Mouse (Mus musculus): Measurements from ENCODE around the gene Islr. TPM values are rescaled to one million over a fixed set of nuclear protein-coding genes. Genes with fewer than 3 reads are reported as not detected.
A peak's percentile ranks its signal among the peaks of the same experiment; 100 is the strongest.
"Not testable (repeated sequence)": the region's sequence is repeated elsewhere in the genome, so short reads cannot be mapped to it uniquely, and the experiment has no call there.

Gene Islr
- polyA plus RNA-seq (2014; fragmentation: Nextera tagmentation; extraction: Ambion mirVana): 47.4 and 48.6 TPM in 2 replicates

- Histone ChIP-seq H3K9me3 (ENCODE audit: control insufficient read depth, low read length) (no peaks in the 10 kb centered on the region), H3K4me1 (ENCODE audit: control insufficient read depth, insufficient read depth, low read length) (peaks cover 18% of the 10 kb centered on the region), H3K4me2 (replicated peaks; ENCODE audit: low read depth, low read length) (peak within 1 kb of the TSS; percentile 45), H3K27ac (ENCODE audit: low read depth, low read length) (no peak within 1 kb of the TSS), H3K36me3 (ENCODE audit: control insufficient read depth, insufficient read depth, low read length) (no peaks in the 10 kb centered on the region), H3K27me3 (ENCODE audit: control insufficient read depth, insufficient read depth, low read length) (peaks cover 54% of the 10 kb centered on the region), H3K4me3 (ENCODE audit: low read length) (peak within 1 kb of the TSS; percentile 34), H3K9ac (ENCODE audit: low read depth, low read length) (peak within 1 kb of the TSS; percentile 32; the same call in 1 of the 2 replicates)
- WGBS: 2% methylated on average over 42 of the region's 42 CpGs
- ATAC-seq (ENCODE audit: low FRiP score, low TSS enrichment): peak; percentile 75
Measured at GRCm38 (mm10) chr9:58203516-58204447, at the start of gene Islr, which contains the start of gene Islr2. Islr (minus strand) TSS chr9:58204306. Islr2 (minus strand) TSS chr9:58204319.

- not testable (repeated sequence) for ATAC-seq (ENCODE audit: low FRiP score, low TSS enrichment); H3K27me3 ChIP-seq (ENCODE audit: control insufficient read depth, insufficient read depth, low read length); H3K27ac ChIP-seq (ENCODE audit: low read depth, low read length); H3K9me3 ChIP-seq (ENCODE audit: control insufficient read depth, low read length); H3K4me1 ChIP-seq (ENCODE audit: control insufficient read depth, insufficient read depth, low read length)
- peak overlapping the region; percentile 79 for H3K4me2 ChIP-seq (replicated peaks; ENCODE audit: low read depth, low read length)
- peaks cover 18% of the 10 kb centered on the region; the same call in 1 of the 2 replicates for H3K36me3 ChIP-seq (ENCODE audit: control insufficient read depth, insufficient read depth, low read length)
- peak overlapping the region; percentile 83 for H3K9ac ChIP-seq (ENCODE audit: low read depth, low read length)
- H3K4me3 ChIP-seq (ENCODE audit: low read length): peak overlapping the region; percentile 84
- WGBS: 71% methylated on average over 5 of the region's 5 CpGs
Measured at GRCm38 (mm10) chr9:58253805-58254122, 49.7 kb upstream of the Islr start.

- Histone ChIP-seq H3K9me3 (ENCODE audit: control insufficient read depth, low read length) (no peaks in the 10 kb centered on the region), H3K4me3 (ENCODE audit: low read length) (peak within 1 kb of the TSS; percentile 84), H3K36me3 (ENCODE audit: control insufficient read depth, insufficient read depth, low read length) (peaks cover 15% of the 10 kb centered on the region; the same call in 1 of the 2 replicates), H3K4me2 (replicated peaks; ENCODE audit: low read depth, low read length) (peak within 1 kb of the TSS; percentile 79), H3K27ac (ENCODE audit: low read depth, low read length) (peak within 1 kb of the TSS; percentile 67), H3K27me3 (ENCODE audit: control insufficient read depth, insufficient read depth, low read length) (no peaks in the 10 kb centered on the region), H3K9ac (ENCODE audit: low read depth, low read length) (peak within 1 kb of the TSS; percentile 83), H3K4me1 (ENCODE audit: control insufficient read depth, insufficient read depth, low read length) (peaks cover 12% of the 10 kb centered on the region; the same call in 1 of the 2 replicates)
- peak; percentile 95 for ATAC-seq (ENCODE audit: low FRiP score, low TSS enrichment)
- 2% methylated on average over 31 of the region's 31 CpGs for WGBS
Measured at GRCm38 (mm10) chr9:58253033-58253804, 49.1 kb upstream of the Islr start, which contains the start of gene Stoml1. Stoml1 (plus strand) TSS chr9:58253164.

- WGBS: 81% methylated on average over 1 of the region's 1 CpGs
- not testable (repeated sequence) for ATAC-seq (ENCODE audit: low FRiP score, low TSS enrichment); H3K9ac ChIP-seq (ENCODE audit: low read depth, low read length); H3K9me3 ChIP-seq (ENCODE audit: control insufficient read depth, low read length); H3K4me3 ChIP-seq (ENCODE audit: low read length); H3K36me3 ChIP-seq (ENCODE audit: control insufficient read depth, insufficient read depth, low read length); H3K27me3 ChIP-seq (ENCODE audit: control insufficient read depth, insufficient read depth, low read length); H3K4me2 ChIP-seq (replicated peaks; ENCODE audit: low read depth, low read length)
- Histone ChIP-seq H3K27ac (ENCODE audit: low read depth, low read length) (peak overlapping the region; percentile 42; the same call in 1 of the 2 replicates), H3K4me1 (ENCODE audit: control insufficient read depth, insufficient read depth, low read length) (peaks cover 29% of the 10 kb centered on the region)
Measured at GRCm38 (mm10) chr9:58250730-58251129, 46.6 kb upstream of the Islr start.

- WGBS: 75% methylated on average over 8 of the region's 8 CpGs
- no peak for ATAC-seq (ENCODE audit: low FRiP score, low TSS enrichment)
- peaks cover 29% of the 10 kb centered on the region for H3K4me1 ChIP-seq (ENCODE audit: control insufficient read depth, insufficient read depth, low read length)
Measured at GRCm38 (mm10) chr9:58250322-58250721, 46.2 kb upstream of the Islr start.

GRCm38 (mm10) chr9:58249592-58250192 is 45.6 kb upstream of the Islr start, which contains the start of gene Pml:
Pml (minus strand) TSS chr9:58249786.
- peak within 1 kb of the TSS; percentile 76 for H3K9ac ChIP-seq (ENCODE audit: low read depth, low read length)
- peak within 1 kb of the TSS; percentile 94 for H3K27ac ChIP-seq (ENCODE audit: low read depth, low read length)
- peak; percentile 55 for ATAC-seq (ENCODE audit: low FRiP score, low TSS enrichment)
- peak within 1 kb of the TSS; percentile 77 for H3K4me2 ChIP-seq (replicated peaks; ENCODE audit: low read depth, low read length)
- no peaks in the 10 kb centered on the region for H3K27me3 ChIP-seq (ENCODE audit: control insufficient read depth, insufficient read depth, low read length)
- H3K36me3 ChIP-seq (ENCODE audit: control insufficient read depth, insufficient read depth, low read length): no peaks in the 10 kb centered on the region; the same call in 1 of the 2 replicates
- WGBS: under 1% methylated on average over 16 of the region's 16 CpGs
- H3K4me3 ChIP-seq (ENCODE audit: low read length): peak within 1 kb of the TSS; percentile 61
- H3K9me3 ChIP-seq (ENCODE audit: control insufficient read depth, low read length): no peaks in the 10 kb centered on the region
- peaks cover 29% of the 10 kb centered on the region for H3K4me1 ChIP-seq (ENCODE audit: control insufficient read depth, insufficient read depth, low read length)

More at GRCm38 (mm10) chr9:58250322-58250721, 46.2 kb upstream of the Islr start:
- peak overlapping the region; percentile 94; the same call in 1 of the 2 replicates for H3K27ac ChIP-seq (ENCODE audit: low read depth, low read length)
- peak overlapping the region; percentile 77 for H3K4me2 ChIP-seq (replicated peaks; ENCODE audit: low read depth, low read length)
- no peak overlapping the region for H3K4me3 ChIP-seq (ENCODE audit: low read length)
- no peaks in the 10 kb centered on the region; the same call in 1 of the 2 replicates for H3K36me3 ChIP-seq (ENCODE audit: control insufficient read depth, insufficient read depth, low read length)
- H3K9ac ChIP-seq (ENCODE audit: low read depth, low read length): peak overlapping the region; percentile 76; the same call in 1 of the 2 replicates
- no peaks in the 10 kb centered on the region for H3K9me3 ChIP-seq (ENCODE audit: control insufficient read depth, low read length)
- no peaks in the 10 kb centered on the region for H3K27me3 ChIP-seq (ENCODE audit: control insufficient read depth, insufficient read depth, low read length)

- Histone ChIP-seq H3K9me3 (ENCODE audit: control insufficient read depth, low read length) (no peaks in the 10 kb centered on the region), H3K4me3 (ENCODE audit: low read length) (peak overlapping the region; percentile 61), H3K36me3 (ENCODE audit: control insufficient read depth, insufficient read depth, low read length) (peaks cover 5% of the 10 kb centered on the region; the same call in 1 of the 2 replicates), H3K27me3 (ENCODE audit: control insufficient read depth, insufficient read depth, low read length) (no peaks in the 10 kb centered on the region), H3K27ac (ENCODE audit: low read depth, low read length) (peak overlapping the region; percentile 94), H3K4me2 (replicated peaks; ENCODE audit: low read depth, low read length) (peak overlapping the region; percentile 77), H3K9ac (ENCODE audit: low read depth, low read length) (peak overlapping the region; percentile 76), H3K4me1 (ENCODE audit: control insufficient read depth, insufficient read depth, low read length) (peaks cover 29% of the 10 kb centered on the region)
- no peak for ATAC-seq (ENCODE audit: low FRiP score, low TSS enrichment)
- WGBS: 33% methylated on average over 7 of the region's 7 CpGs
Measured at GRCm38 (mm10) chr9:58248746-58249413, 44.8 kb upstream of the Islr start.

Measured in kidney, embryonic 14.5 days (tissue).